Mouse (Mus musculus): ENCODE data around the gene B3gat2. TPM values are rescaled to one million over a fixed set of nuclear protein-coding genes. Genes with fewer than 3 reads are reported as not detected.

The B3gat2 gene
- total and polyA plus RNA-seq, 3 experiments: 0.40 to 0.81 TPM; not detected in 1

DNA sequence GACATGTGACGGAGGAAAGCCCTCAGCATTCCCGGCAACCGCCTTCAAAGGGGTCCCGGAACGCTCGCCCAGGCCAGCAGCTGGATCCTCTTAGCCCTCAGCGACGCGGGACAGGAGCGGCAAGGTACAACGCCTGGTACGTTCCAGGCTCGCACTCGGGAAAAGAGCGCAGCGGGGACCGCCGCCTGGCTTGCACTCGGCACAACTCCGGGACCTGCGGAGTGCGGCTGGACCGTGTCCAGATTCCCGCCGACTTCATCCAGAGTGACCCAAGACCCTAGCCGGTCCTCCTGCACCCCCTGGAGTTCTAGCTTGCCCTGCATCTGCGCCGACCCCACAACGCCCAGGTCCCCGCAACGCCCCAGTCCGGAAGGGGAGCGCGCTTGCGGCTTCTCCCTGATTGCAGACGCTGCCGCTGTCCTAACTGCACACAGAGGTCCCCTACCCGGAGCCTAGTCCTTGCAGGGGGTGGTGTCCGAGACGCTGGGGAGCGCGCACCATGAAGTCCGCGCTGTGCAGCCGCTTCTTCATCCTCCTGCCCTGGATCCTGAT is 659 bp downstream of the B3gat2 start:
- Histone ChIP-seq H3K9ac (ENCODE audit: insufficient read depth, low read depth) (no peak overlapping the region), H3K9me3 (replicated peaks; ENCODE audit: low read length) (peaks cover 1% of the 10 kb centered on the region), H3K27ac (ENCODE audit: insufficient read depth, low read depth) (no peak overlapping the region), H3K79me2 (replicated peaks; ENCODE audit: control insufficient read depth, extremely low read depth, insufficient read depth, poor library complexity, severe bottlenecking) (no peaks in the 10 kb centered on the region), H3K4me1 (ENCODE audit: control insufficient read depth in 1 of 2, insufficient read depth in 2 of 2) (peaks cover 0 to 4% of the 10 kb centered on the region in 2 experiments; a peak in 1 of 4 replicates), H3K27me3 (replicated peaks) (no peaks in the 10 kb centered on the region), H3K36me3 (replicated peaks in 1 of 2; ENCODE audit: control insufficient read depth in 1 of 2, insufficient read depth in 1 of 2, low read length in 1 of 2) (no peaks in the 10 kb centered on the region), H3K4me2 (ENCODE audit: insufficient read depth, low read depth, poor library complexity, severe bottlenecking) (no peak overlapping the region), H3K4me3 (replicated peaks in 1 of 3; ENCODE audit: low read depth in 2 of 3, low read length in 2 of 3, poor library complexity in 1 of 3) (no peak overlapping the region)
- no peak for DNase-seq (ENCODE audit: extremely low read depth)
- dilution Hi-C loops (cut with MboI; ENCODE audit: extremely low pct_ligation_motif_present, extremely low pct_unique_long_range_greater_than_20kb, low sequenced_read_pairs) (no loop called here), in situ Hi-C loops (cut with MboI; ENCODE audit: low pct_ligation_motif_present, low pct_unique_long_range_greater_than_20kb, low sequenced_read_pairs) (no loop called here)
- TF ChIP-seq ZC3H11A (IDR thresholded peaks at IDR 0.05; ENCODE audit: low read depth, low read length) (no peak), MAFK (IDR thresholded peaks at IDR 0.05; ENCODE audit: insufficient replicate concordance, low read length) (no peak), JUN (IDR thresholded peaks at IDR 0.05; ENCODE audit: insufficient read depth, low read depth, low read length) (no peak), GABPA (IDR thresholded peaks at IDR 0.05; ENCODE audit: insufficient replicate concordance, low read depth, low read length) (no peak), USF2 (conservative IDR thresholded peaks at IDR 0.05; ENCODE audit: low read depth, low read length) (no peak), MXI1 (IDR thresholded peaks at IDR 0.05; ENCODE audit: low read depth, low read length) (no peak), MYC (IDR thresholded peaks at IDR 0.05; ENCODE audit: low read depth, low read length) (no peak), PAX5 (IDR thresholded peaks at IDR 0.05; ENCODE audit: low read length) (no peak), MAZ (IDR thresholded peaks at IDR 0.05; ENCODE audit: low read depth, low read length) (no peak), SIN3A (IDR thresholded peaks at IDR 0.05; ENCODE audit: low read length) (no peak), SMC3 (IDR thresholded peaks at IDR 0.05; ENCODE audit: low read depth, low read length) (no peak), ZKSCAN1 (IDR thresholded peaks at IDR 0.05; ENCODE audit: borderline replicate concordance, low read depth, low read length) (no peak), ETS1 (conservative IDR thresholded peaks at IDR 0.05; ENCODE audit: low read depth, low read length) (no peak), ZNF384 (IDR thresholded peaks at IDR 0.05; ENCODE audit: low read depth, low read length) (no peak), CHD1 (IDR thresholded peaks at IDR 0.05; ENCODE audit: low read depth, low read length) (no peak), RAD21 (IDR thresholded peaks at IDR 0.05; ENCODE audit: low read depth, low read length) (no peak)

DNA sequence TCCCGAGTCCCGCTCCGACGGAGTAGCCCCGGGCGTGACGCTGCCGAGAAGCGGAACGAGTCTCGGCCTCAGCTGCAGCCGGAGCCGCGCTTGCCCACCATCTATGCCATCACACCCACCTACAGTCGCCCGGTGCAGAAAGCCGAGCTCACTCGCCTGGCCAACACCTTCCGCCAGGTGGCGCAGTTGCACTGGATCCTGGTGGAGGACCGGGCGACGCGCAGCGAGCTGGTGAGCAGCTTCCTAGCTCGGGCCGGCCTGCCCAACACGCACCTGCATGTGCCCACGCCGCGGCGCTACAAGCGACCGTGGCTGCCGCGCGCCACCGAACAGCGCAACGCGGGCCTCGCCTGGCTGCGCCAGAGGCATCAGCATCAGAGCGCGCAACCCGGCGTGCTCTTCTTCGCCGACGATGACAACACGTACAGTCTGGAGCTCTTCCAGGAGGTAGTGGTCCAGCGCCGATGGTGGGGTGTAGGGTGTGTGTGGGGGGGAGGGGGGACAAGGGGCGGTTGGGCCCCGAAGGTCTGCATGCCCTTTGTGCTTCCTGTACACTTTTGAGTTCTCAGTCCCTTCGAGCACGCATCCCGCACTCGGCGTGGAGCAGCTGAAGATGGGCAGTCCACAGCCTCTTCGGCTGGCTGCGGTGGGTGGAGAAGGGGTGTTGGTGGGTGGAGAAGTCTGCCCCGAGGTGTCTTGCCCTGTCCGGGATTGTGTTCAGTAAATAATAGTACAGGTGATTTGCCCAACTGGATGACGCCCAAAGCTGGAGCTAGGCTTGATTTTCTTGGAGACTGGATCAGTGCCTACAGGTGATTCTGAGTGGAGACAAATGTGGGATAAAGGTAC is 1.5 kb downstream of the B3gat2 start:
- Histone ChIP-seq H3K9ac (ENCODE audit: insufficient read depth, low read depth) (no peak overlapping the region), H3K27ac (ENCODE audit: insufficient read depth, low read depth) (no peak overlapping the region), H3K9me3 (replicated peaks; ENCODE audit: low read length) (peaks cover 1% of the 10 kb centered on the region), H3K4me1 (ENCODE audit: control insufficient read depth in 1 of 2, insufficient read depth in 2 of 2) (peaks cover 0 to 4% of the 10 kb centered on the region in 2 experiments; a peak in 1 of 4 replicates), H3K4me2 (ENCODE audit: insufficient read depth, low read depth, poor library complexity, severe bottlenecking) (peak overlapping the region; percentile 52), H3K4me3 (replicated peaks in 1 of 3; ENCODE audit: low read depth in 2 of 3, low read length in 2 of 3, poor library complexity in 1 of 3) (no peak overlapping the region), H3K36me3 (replicated peaks in 1 of 2; ENCODE audit: control insufficient read depth in 1 of 2, insufficient read depth in 1 of 2, low read length in 1 of 2) (no peaks in the 10 kb centered on the region), H3K79me2 (replicated peaks; ENCODE audit: control insufficient read depth, extremely low read depth, insufficient read depth, poor library complexity, severe bottlenecking) (no peaks in the 10 kb centered on the region), H3K27me3 (replicated peaks) (no peaks in the 10 kb centered on the region)
- dilution Hi-C loops (cut with MboI; ENCODE audit: extremely low pct_ligation_motif_present, extremely low pct_unique_long_range_greater_than_20kb, low sequenced_read_pairs) (no loop called here), in situ Hi-C loops (cut with MboI; ENCODE audit: low pct_ligation_motif_present, low pct_unique_long_range_greater_than_20kb, low sequenced_read_pairs) (no loop called here)
- TF ChIP-seq HCFC1 (IDR thresholded peaks at IDR 0.05; ENCODE audit: low read depth, low read length) (no peak), NELFE (IDR thresholded peaks at IDR 0.05; ENCODE audit: low read depth, low read length) (no peak), MAZ (IDR thresholded peaks at IDR 0.05; ENCODE audit: low read depth, low read length) (no peak), PAX5 (IDR thresholded peaks at IDR 0.05; ENCODE audit: low read length) (no peak), IRF4 (IDR thresholded peaks at IDR 0.05; ENCODE audit: low read depth, low read length) (peak; percentile 27; the same call in 1 of the 2 replicates), TBP (conservative IDR thresholded peaks at IDR 0.05; ENCODE audit: low read depth, low read length) (no peak), UBTF (IDR thresholded peaks at IDR 0.05; ENCODE audit: low read depth, low read length) (no peak), RCOR1 (conservative IDR thresholded peaks at IDR 0.05; ENCODE audit: low read depth, low read length) (no peak), MAX (IDR thresholded peaks at IDR 0.05; ENCODE audit: low read length) (no peak), JUN (IDR thresholded peaks at IDR 0.05; ENCODE audit: insufficient read depth, low read depth, low read length) (no peak), CTCF (conservative IDR thresholded peaks at IDR 0.05 in 1 of 2, IDR thresholded peaks at IDR 0.05 in 1 of 2; ENCODE audit: low read depth in 2 of 2, low read length in 2 of 2) (peak in 1 of 2 experiments; percentile 86; a peak in 2 of 4 replicates), ZMIZ1 (IDR thresholded peaks at IDR 0.05; ENCODE audit: low read depth, low read length) (no peak), NRF1 (IDR thresholded peaks at IDR 0.05; ENCODE audit: low read depth, low read length) (0 out of 2 replicates have a peak, but pooled peaks have one; percentile 10), E2F4 (IDR thresholded peaks at IDR 0.05; ENCODE audit: insufficient replicate concordance, low read depth, low read length) (no peak), TCF12 (IDR thresholded peaks at IDR 0.05; ENCODE audit: low read depth, low read length) (0 out of 2 replicates have a peak, but pooled peaks have one; percentile 12), POLR2A (IDR thresholded peaks at IDR 0.05; ENCODE audit: low read depth, low read length) (no peak), RAD21 (IDR thresholded peaks at IDR 0.05; ENCODE audit: low read depth, low read length) (peak; percentile 59), ZKSCAN1 (IDR thresholded peaks at IDR 0.05; ENCODE audit: borderline replicate concordance, low read depth, low read length) (no peak), SMC3 (IDR thresholded peaks at IDR 0.05; ENCODE audit: low read depth, low read length) (peak; percentile 78), MYC (IDR thresholded peaks at IDR 0.05; ENCODE audit: low read depth, low read length) (no peak)
- peak; percentile 63 for DNase-seq (ENCODE audit: extremely low read depth)

Data from CH12.LX (cell line).